Mouse (Mus musculus): ENCODE measurements at regions not wholly inside any gene's neighbourhood (a gene's known extent, or its start where the extent isn't known, plus 50 kb on each side); places are given as distances from the start of the nearest gene placed in this dataset.

DNA sequence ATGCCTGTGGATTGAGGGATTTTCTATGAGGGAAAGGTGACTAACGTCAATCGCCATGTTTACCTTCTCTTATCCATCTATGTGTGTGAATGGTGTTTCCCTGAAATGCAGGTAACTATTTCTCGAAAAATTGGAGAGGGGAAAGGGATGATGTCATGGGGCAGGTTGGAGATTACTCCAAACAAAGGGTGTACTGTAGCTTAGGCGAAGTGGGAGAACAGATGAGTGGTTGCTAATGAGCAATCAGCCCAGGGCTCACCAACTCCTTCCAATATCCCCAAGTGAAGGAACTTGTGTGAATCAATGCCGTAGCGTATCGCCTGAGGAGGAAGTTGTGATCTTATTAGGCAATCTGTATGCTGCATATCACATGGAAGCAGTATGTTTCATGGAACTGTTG, 133.2 kb downstream of the Klf5 start:
- no peak for DNase-seq (ENCODE audit: low spot score)

- no peak for DNase-seq (ENCODE audit: low spot score)
These were observed 136.2 kb downstream of the Klf5 start for GRCm38 (mm10) chr14:99434645-99435044.

DNA sequence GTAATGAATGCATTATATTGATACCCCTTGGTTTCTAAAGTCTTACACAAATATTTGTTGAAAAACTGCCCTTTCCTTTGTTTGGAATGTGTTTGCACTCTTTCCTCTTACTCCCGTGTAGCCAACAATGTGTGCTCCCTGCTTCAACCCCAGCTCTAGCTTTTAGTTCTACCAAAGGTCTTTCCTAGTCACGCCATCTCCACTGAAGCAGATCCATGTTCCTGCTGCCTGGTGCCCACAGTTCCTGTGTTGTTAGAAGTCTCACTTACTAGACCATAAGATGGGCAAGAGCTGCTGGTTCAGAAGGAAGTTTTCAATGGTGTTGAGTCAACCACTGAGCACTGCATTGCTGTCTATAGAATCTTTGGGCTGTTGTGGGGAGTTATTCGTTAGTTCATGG, 137.0 kb downstream of the Klf5 start:
- no peak for DNase-seq (ENCODE audit: low spot score)

DNA sequence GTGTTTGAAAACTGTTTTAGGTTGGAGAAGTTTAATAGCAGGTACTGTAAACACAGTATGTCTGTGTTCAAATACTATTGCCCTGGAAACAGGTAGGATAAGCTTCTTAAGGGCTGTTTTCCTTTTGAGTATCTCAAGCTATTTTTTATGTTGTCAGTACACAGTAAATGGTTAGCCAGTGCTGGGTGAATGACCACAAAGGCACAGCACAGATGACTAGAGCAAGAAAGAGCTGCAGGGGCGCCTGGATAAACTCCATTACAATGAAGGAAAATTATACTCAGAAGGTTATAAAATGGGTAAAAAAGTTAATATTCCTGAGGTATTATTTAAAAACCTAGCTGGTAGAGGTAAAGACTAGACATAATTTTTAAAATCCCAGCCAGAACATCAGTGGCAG, 137.6 kb downstream of the Klf5 start:
- no peak for DNase-seq (ENCODE audit: low spot score)

- DNase-seq (ENCODE audit: low spot score), result no peak
These were observed 150.6 kb downstream of the Klf5 start for GRCm38 (mm10) chr14:99449112-99449511.

GRCm38 (mm10) chr14:99449870-99450269, 151.4 kb downstream of the Klf5 start:
- no peak for DNase-seq (ENCODE audit: low spot score)

DNA sequence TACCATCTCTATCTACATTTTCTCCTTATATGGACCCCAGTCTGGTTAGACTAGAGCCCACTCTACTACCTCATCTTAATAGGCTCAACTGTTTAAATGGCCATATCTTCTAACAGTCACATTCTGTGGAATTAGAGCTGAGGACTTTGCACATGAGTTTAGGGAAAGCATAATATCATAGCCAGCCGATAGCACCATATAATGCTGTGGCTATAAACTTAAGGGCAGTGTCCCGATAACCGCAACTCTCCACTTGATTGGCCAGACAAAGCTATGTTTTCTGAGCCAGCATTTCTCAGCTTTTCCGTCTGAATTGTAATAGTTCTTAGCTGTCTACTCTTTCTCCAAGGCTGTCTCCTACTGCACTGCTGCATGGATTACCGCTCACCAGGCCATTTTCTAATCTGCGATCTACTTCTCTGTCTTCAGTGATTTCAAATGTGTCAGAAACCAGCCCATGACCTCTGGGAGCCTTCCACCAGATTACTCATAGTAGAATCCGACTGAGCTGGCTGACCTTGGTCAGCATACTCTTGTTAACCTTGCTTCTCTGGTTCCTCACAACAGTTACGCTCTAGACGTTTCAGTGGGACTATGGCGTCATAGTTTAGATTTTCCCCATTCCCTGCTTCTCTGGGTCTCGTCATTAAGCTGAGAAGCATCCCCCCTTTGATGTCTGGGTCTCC, 152.8 kb downstream of the Klf5 start:
- DNase-seq (ENCODE audit: low spot score), result peak; percentile 12

GRCm38 (mm10) chr14:99453916-99454315, 155.4 kb downstream of the Klf5 start:
- no peak for DNase-seq (ENCODE audit: low spot score)

DNA sequence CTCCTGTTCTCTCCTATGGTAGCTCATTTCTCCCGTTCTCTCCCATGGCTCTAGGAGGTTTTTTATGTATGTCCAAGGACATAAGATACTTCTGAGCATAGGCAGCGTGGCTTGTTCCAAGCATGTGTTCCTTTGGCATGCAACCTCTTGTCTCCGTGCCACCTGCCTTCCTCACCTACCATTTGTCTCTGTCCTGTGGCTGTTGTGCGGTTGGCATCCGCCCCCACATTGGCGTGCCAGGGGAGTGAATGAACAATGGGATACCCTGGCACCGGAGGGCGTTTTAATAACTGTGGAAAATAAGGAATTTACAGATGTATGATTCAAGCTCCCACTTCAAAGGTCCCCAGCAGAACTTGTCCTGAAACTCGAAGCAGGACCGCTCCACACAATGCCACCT, 158.1 kb downstream of the Klf5 start:
- no peak for DNase-seq (ENCODE audit: low spot score)

DNA sequence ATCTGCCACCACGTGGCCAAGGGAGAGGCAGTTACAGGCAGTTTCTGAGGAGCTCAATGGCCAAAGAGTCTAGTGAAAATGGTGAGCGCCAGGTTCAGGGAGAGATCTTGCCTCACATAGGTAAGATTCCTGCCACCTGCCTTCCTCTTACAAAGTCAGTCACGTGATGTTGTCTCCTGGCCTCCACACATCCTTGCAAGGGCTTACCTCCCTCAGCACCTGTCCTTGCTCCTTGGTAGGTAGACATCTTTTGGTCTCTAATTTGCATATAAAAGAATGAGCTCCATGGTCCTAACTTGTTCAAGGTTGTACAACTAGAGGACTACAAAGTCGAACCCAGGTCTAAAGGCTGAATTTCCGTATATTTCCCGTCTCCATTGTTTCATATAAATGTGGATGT, 159.1 kb downstream of the Klf5 start:
- DNase-seq (ENCODE audit: low spot score), result no peak

DNA sequence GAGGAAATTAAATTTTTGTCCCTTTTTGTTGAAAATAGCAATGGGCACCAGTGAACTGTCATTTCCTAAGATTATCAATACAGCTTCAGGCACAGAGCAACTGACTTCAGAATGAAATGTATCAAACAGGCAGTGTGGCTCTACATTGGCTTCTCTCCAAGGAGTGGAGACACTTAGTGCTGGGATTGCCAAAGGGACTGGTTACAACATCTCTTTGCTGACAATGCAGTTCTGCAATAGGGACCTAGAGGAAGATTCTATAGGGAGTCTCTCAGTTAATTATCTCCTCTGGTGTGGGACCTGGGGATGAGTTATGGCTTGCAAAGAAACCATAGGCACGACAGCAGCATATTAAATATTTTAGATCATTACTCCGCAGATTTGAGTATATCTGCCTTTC, 173.6 kb downstream of the Klf5 start:
- no peak for DNase-seq (ENCODE audit: low spot score)

DNA sequence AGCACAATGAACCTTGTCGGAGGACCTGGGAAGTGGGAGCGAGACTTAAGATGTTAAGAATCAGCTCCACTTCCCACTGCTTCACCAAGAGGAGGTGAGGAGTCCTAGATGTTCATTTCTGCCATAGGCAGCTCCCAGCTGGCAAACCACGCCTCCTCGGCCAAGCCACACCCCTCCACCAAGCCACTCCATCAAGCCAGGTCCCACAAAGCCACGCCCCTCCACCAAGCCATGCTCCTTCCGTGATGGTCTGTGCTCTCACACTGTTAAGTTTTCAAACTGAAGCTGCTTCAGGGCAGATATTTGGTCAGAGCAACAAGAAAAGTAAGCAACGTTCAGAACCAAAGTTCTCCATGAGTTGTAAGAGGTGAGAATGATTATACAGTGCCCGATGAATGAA, 176.8 kb downstream of the Klf5 start:
- no peak for DNase-seq (ENCODE audit: low spot score)

DNA sequence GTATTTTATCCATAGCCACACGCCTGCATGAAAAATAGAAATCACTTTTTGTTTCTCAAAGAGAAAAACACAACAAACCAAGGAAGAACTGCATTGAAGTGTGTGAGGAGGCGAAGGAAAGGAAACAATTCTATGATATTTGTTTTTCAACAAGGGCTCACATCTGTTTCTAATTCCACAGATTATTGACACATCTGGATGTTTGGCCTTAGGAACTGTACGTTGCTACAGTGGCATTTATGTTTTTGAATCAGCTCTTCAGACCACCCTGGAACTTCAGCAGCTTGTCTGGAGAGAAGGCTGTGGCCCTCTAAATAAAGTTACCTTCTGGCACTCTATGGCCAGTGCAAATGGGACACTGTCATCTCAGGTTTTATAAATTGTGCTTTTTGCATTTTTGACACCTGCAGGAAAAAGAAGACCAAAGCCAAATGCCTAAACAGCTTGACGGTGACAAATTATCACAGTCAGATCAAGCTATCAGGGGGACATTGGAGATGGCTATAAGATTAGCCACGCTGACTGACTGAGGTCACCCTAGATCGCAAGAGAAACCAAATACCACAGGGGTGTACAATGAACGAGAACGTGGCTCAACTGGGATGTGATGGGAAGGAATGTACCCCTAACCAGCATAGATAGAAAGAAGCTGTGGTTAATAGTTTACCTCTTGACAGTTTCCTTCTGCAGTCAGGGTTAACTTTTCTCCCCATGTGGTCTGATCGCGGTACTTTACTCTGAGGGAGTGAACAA, 182.0 kb downstream of the Klf5 start:
- no peak for DNase-seq (ENCODE audit: low spot score)

- no peak for DNase-seq (ENCODE audit: low spot score)
These were observed 189.5 kb downstream of the Klf5 start for GRCm38 (mm10) chr14:99487981-99488380.

DNA sequence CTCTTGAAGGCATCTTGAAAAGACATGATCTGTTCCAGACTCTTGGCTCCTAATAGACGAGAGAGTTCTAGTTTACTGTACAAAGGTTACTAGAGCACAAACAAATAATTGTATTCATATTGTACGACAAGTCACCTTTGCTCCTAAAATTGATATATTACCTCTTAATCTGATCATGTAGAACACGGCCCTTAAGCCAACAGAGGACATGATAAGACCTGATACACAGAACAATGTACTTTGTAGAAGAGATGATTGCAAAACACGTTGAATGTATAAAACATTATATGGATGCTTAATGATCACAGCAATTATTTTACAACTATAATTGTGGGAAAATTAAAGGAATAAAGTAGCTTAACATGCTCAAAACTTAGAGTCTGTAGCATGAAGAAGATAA, 194.7 kb downstream of the Klf5 start:
- DNase-seq (ENCODE audit: low spot score), result no peak

DNA sequence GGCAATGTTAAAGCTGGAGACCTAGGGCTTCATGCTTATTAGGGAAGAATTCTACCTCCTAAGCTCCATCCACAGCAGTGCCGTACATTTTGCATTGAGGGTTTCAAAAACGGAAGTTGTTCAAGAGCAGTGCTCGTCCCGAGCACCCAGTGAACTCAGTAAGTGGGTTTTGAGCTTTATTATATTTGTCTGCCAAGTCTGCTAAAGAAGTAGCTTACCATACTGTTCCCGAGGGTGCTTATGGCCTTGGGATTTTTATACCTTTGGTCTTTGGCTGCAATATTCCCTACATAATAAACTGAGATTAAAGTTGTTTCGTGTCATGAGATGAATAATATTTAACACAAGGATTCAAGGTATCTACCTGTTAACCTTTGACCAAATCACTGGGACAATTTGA, 195.2 kb downstream of the Klf5 start:
- DNase-seq (ENCODE audit: low spot score), result no peak

DNA sequence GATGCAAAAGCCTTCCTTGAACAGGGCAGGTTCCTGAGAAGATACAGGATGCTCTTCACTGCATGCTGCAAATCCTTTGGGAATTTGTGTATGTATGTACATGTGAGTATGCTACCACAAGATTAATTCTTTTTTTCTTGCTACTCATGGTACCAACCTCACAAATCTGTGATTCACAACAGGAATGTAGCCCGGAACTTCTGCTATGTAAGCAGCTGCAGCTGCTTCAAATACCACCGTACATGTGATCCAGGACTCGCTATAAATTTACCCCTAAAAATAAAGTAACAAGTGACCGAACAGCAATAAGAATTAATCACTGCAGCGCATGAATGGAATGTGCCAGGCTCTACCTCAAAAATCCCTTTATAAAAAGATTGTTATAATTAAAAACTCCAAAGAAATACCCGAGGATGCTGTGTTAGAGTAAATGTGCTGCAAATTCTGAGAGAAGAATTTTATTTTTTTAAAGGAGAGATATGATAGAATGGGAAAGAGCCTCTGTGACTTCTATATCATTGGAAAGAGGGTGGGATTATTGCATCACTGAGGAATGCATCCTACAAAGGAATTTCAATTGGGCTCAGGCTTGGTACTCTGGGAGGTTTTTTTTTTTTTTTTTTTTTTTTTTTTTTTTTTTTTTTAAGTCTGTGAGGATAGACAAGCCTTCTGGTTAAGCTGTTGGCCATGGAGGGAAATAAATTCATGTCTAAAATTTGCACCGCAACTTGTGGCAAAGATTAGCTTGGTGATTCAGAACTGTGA, 201.2 kb downstream of the Klf5 start:
- no peak for DNase-seq (ENCODE audit: low spot score)

- no peak for DNase-seq (ENCODE audit: low spot score)
These were observed 206.4 kb downstream of the Klf5 start for GRCm38 (mm10) chr14:99504909-99505308.

DNA sequence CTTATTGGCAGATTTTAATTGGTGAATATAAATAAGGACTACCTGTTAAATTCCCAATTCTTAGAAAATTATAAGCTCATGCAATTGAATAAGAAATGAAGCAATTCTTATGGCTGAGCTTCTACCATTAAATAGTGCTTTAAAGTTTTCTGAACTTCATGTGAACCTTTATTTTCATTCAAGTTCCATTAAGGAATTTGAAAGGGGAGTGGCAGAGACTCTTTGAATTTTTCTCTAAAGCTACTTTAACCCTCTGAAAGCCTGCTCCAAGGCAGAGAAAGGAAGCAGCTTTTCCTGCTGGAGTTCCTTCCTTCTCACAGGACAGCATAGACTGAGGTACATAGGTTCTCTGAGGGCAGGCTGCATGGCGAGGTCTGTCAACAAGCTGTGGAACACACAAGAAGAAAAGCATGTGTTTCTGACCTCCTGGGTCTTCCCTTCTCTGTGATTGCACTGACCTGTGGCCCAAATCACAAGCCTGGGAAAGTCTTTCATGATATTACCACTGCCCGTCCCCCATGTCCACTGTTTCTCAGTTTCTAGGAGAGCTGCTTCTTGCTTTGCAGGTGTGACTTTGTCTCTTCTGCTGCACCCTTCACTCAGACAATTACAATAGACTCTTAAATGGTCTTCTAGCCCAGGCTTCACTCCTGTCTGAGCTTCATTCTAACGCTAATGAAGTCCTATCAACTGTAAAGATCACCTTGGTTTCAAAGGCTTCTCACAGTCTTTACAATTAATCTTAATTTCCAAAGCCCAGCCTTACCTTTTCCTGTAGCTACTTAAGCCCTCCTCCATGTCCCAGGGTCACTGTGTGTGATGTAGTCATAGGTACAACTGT, 211.4 kb downstream of the Klf5 start:
- no peak for DNase-seq (ENCODE audit: low spot score)

DNA sequence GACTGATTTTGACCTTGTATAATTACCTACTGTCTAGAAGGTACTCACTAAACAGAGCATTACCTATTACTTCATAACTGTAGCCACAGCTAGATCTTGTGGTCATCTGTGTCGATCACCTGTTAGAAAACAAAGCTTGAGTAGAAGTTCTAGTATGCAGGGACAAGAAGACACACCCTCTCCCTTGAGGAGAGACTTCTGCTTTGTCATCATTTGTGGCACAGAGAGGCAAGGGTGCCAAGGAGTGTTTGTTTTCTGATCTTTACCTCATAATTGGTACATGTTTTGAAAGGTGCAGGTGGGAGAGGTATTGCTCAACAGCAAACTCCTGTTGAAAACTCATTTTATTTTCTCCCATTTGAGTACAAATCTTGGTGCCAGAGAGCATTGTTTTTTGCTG, 217.0 kb downstream of the Klf5 start:
- DNase-seq (ENCODE audit: low spot score), result no peak

GRCm38 (mm10) chr14:99516703-99517102, 218.2 kb downstream of the Klf5 start:
- DNase-seq (ENCODE audit: low spot score), result no peak

- no peak for DNase-seq (ENCODE audit: low spot score)
These were observed 221.9 kb downstream of the Klf5 start for GRCm38 (mm10) chr14:99520343-99520742.
